Mouse (Mus musculus) forebrain, embryonic 16.5 days (tissue): ENCODE results near the gene Prap1. TPM values are rescaled to one million over a fixed set of nuclear protein-coding genes. Genes with fewer than 3 reads are reported as not detected.

Source experiments
- ATAC-seq: fragments of 200-750 bp; cut with Nextera tagmentation; 2 replicates; pipeline ENCODE4 v1.8.0; 2017; ENCODE audit warnings: mild to moderate bottlenecking, moderate library complexity
- H3K27ac ChIP-seq: fragments of 300-500 bp; sonication (generic); 2 replicates; pipeline ENCODE4 v1.5.1; 2014; ENCODE audit warnings: low read length, control low read depth
- H3K27me3 ChIP-seq: fragments of 300-500 bp; sonication (generic); replicated peaks from 2 replicates; pipeline ENCODE4 v1.6.1; 2014; ENCODE audit warnings: low read length; ENCODE audit not compliant: control insufficient read depth, insufficient read depth
- H3K36me3 ChIP-seq: fragments of 300-500 bp; sonication (generic); 2 replicates; pipeline ENCODE4 v1.6.1; 2014; ENCODE audit not compliant: control insufficient read depth, insufficient read depth
- H3K4me1 ChIP-seq: fragments of 300-500 bp; sonication (generic); replicated peaks from 2 replicates; pipeline ENCODE4 v1.6.1; 2014; ENCODE audit warnings: low read length; ENCODE audit not compliant: control insufficient read depth, insufficient read depth
- H3K4me2 ChIP-seq: fragments of 300-500 bp; sonication (generic); 2 replicates; pipeline ENCODE4 v1.6.1; 2014; ENCODE audit warnings: mild to moderate bottlenecking, low read length, control low read depth
- H3K4me3 ChIP-seq: fragments of 300-500 bp; sonication (generic); replicated peaks from 2 replicates; pipeline ENCODE4 v1.5.1; 2014; ENCODE audit warnings: mild to moderate bottlenecking, low read length, control low read depth
- H3K9ac ChIP-seq: fragments of 300-500 bp; sonication (generic); replicated peaks from 2 replicates; pipeline ENCODE4 v1.6.1; 2014; ENCODE audit warnings: low read depth, low read length, control low read depth
- H3K9me3 ChIP-seq: fragments of 300-500 bp; sonication (generic); 2 replicates; pipeline ENCODE4 v1.6.1; 2016; ENCODE audit warnings: low read length; ENCODE audit not compliant: control insufficient read depth
- WGBS: fragments of 180-500 bp; shearing (Covaris S2); extraction: QIAGEN DNeasy Blood & Tissue Kit; methylation state at CpG from one replicate; pipeline ENCODE4 v1.1.7; 2014; 5-methylcytosine and 5-hydroxymethylcytosine counted together
- polyA plus RNA-seq: library from polyadenylated mRNA; unstranded; fragments of >200 nt; fragmentation: Nextera tagmentation; extraction: Ambion mirVana; gene quantifications from 2 replicates; pipeline ENCODE4 v1.2.1, GENCODE M21; 2015

The Prap1 gene
- polyA plus RNA-seq, 1 experiment from 2014 or later, result not detected

DNA sequence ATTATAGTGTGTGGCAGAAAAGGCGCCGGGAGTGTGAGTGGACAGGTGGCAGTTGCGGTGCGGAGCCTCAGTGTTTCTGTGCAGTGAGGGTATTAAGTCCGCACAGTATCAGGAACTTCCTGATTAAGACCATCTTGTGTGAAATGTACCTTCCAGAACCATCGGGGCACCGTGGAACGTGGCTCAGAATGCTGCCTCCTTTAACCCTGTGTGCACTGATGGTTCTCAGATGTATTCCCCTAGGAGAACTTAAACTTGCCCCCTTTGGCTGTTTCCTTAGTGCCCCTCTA lies 44.8 kb downstream of the Prap1 start:
- peak overlapping the region; percentile 94 for H3K4me2 ChIP-seq
- H3K9ac ChIP-seq, result peak overlapping the region; percentile 96
- H3K4me1 ChIP-seq, result peaks cover 13% of the 10 kb centered on the region
- H3K27ac ChIP-seq, result no peak overlapping the region
- H3K27me3 ChIP-seq, result no peaks in the 10 kb centered on the region
- no peaks in the 10 kb centered on the region for H3K9me3 ChIP-seq
- under 1% methylated on average over 8 of the region's 8 CpGs for WGBS
- H3K36me3 ChIP-seq, result no peaks in the 10 kb centered on the region
- H3K4me3 ChIP-seq, result peak overlapping the region; percentile 95
- peak; percentile 11; the same call in 1 of the 2 replicates for ATAC-seq

DNA sequence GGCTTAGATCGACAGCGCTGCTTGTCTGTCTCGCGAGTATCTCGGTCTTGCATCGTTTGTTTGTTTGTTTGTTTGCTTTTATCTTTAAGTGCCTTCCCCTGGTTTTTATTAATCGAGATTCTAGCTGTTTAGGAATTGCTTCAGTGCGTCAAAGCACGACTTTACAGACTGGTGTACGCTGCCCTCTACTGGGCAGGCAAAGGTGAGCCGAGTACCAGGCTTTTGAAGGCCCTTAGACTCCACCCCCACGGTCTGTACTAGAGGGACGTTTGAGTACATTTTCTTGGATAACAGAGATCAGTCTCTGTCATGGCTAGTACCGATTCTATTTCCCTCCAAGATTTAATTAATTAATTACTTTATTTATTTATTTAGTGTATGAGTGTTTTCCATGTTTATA lies 48.2 kb downstream of the Prap1 start:
- Histone ChIP-seq H3K4me1 (peaks cover 13% of the 10 kb centered on the region), H3K9ac (no peak overlapping the region), H3K36me3 (no peaks in the 10 kb centered on the region), H3K9me3 (no peaks in the 10 kb centered on the region), H3K27ac (no peak overlapping the region), H3K4me3 (no peak overlapping the region), H3K27me3 (no peaks in the 10 kb centered on the region), H3K4me2 (no peak overlapping the region)
- no peak for ATAC-seq
- WGBS, result 5% methylated on average over 14 of the region's 14 CpGs

- Histone ChIP-seq H3K36me3 (no peaks in the 10 kb centered on the region), H3K4me1 (peaks cover 4% of the 10 kb centered on the region; the same call in 1 of the 2 replicates), H3K9me3 (no peaks in the 10 kb centered on the region), H3K4me2 (no peak overlapping the region), H3K4me3 (no peak overlapping the region), H3K9ac (no peak overlapping the region), H3K27ac (no peak overlapping the region), H3K27me3 (no peaks in the 10 kb centered on the region)
- 80% methylated on average over 4 of the region's 4 CpGs for WGBS
- no peak for ATAC-seq
Observed at GRCm38 (mm10) chr7:140144550-140144949, 51.4 kb downstream of the Prap1 start.

Other genes starting within 250 kb of the Prap1 start
- 4.0 and 7.7 TPM in 2 replicates for gene Kndc1, start 198.7 kb upstream of the Prap1 start, polyA plus RNA-seq
- not detected in 2 replicates for gene Utf1, start 149.6 kb upstream of the Prap1 start, polyA plus RNA-seq
- gene 6430531B16Rik, start 114.6 kb upstream of the Prap1 start, polyA plus RNA-seq, result 0.62 and 0.87 TPM in 2 replicates
- gene Adam8, start 100.8 kb upstream of the Prap1 start, polyA plus RNA-seq, result 3.3 and 4.7 TPM in 2 replicates
- 54.5 and 62.0 TPM in 2 replicates for gene Zfp511, start 57.0 kb upstream of the Prap1 start, polyA plus RNA-seq
- 72.7 and 76.3 TPM in 2 replicates for gene Tubgcp2, start 56.7 kb upstream of the Prap1 start, polyA plus RNA-seq
- 0.62 and 1.7 TPM in 2 replicates for gene Msx3, start 44.3 kb upstream of the Prap1 start, polyA plus RNA-seq
- gene Caly, start 10.8 kb upstream of the Prap1 start, polyA plus RNA-seq, result 116 and 179 TPM in 2 replicates
- 13.4 and 15.5 TPM in 2 replicates for gene Fuom, start 9.0 kb downstream of the Prap1 start, polyA plus RNA-seq
- 6.6 and 7.8 TPM in 2 replicates for gene Paox, start 22.4 kb downstream of the Prap1 start, polyA plus RNA-seq
- 107 and 119 TPM in 2 replicates for gene Echs1, start 23.1 kb downstream of the Prap1 start, polyA plus RNA-seq
- gene Mtg1, start 44.2 kb downstream of the Prap1 start, polyA plus RNA-seq, result 34.6 and 36.5 TPM in 2 replicates
- 15.7 and 19.1 TPM in 2 replicates for gene Sprn, start 61.5 kb downstream of the Prap1 start, polyA plus RNA-seq
- not detected in 2 replicates for gene Olfr522, start 71.4 kb downstream of the Prap1 start, polyA plus RNA-seq
- gene Olfr523, start 79.8 kb downstream of the Prap1 start, polyA plus RNA-seq, result not detected in 2 replicates
- not detected in 2 replicates for gene Olfr524, start 112.6 kb downstream of the Prap1 start, polyA plus RNA-seq
- gene Cd163l1, start 124.9 kb downstream of the Prap1 start, polyA plus RNA-seq, result not detected in 2 replicates
- not detected in 2 replicates for gene 5830411N06Rik, start 153.9 kb downstream of the Prap1 start, polyA plus RNA-seq
- gene Olfr525, start 227.5 kb downstream of the Prap1 start, polyA plus RNA-seq, result not detected in 2 replicates
- gene Olfr527, start 240.6 kb downstream of the Prap1 start, polyA plus RNA-seq, result not detected in 2 replicates